Mouse (Mus musculus): Measurements from ENCODE around the gene Polr3e.
A peak's percentile ranks its signal among the peaks of the same experiment; 100 is the strongest.

The Polr3e gene

GRCm38 (mm10) chr7:120917592-120918461, at the start of gene Polr3e:
Gene Polr3e, plus strand, starts transcription at chr7:120917744.
- DNase-seq (ENCODE audit: low read depth, low spot score) = peak; percentile 98

GRCm38 (mm10) chr7:120869883-120870282, 47.7 kb upstream of the Polr3e start:
- DNase-seq (ENCODE audit: low read depth, low spot score) = no peak

GRCm38 (mm10) chr7:120870431-120871008, 47.0 kb upstream of the Polr3e start:
- DNase-seq (ENCODE audit: low read depth, low spot score) = no peak

DNA sequence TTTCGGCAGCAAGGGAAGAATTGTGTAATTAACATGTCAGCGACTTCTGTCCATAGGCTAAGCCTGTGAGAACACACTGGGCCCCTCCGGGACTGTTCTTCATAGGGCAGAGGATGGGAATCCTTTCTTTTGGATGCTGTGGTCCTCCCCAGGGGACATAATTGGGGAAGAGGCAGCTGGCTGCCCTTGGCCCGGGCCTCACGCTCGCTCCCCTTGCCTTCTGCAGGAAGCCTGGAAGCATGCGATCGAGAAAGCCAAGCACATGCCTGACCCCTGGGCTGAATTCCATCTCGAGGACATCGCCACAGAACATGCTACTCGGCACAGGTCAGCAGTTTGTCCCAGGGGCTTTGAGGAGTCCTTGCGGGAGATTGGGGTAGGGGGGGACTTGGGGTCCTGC, 44.5 kb upstream of the Polr3e start:
- DNase-seq (ENCODE audit: low read depth, low spot score) = no peak

DNA sequence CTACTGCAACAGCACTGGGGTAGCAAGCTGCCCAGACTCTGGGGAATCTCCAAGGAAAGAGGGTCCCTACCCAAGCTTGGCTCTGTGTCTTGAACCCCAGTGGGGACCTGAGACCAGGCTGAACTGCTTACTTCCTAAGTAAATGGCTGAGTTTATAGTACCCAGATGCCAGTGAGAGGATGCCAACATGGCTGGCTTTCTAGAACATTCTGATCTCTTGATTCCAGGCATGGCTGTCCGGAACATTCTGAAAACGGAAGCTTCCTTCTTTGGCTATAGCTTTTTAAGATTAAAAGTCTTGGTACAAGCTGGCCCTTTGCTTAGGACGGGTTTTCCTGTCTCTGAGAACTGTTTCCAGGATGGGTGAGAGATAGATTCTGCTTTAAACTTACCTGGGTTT, 43.5 kb upstream of the Polr3e start:
- no peak for DNase-seq (ENCODE audit: low read depth, low spot score)

- DNase-seq (ENCODE audit: low read depth, low spot score) = peak; percentile 82
Observed at GRCm38 (mm10) chr7:120874764-120875539, 42.6 kb upstream of the Polr3e start.

DNA sequence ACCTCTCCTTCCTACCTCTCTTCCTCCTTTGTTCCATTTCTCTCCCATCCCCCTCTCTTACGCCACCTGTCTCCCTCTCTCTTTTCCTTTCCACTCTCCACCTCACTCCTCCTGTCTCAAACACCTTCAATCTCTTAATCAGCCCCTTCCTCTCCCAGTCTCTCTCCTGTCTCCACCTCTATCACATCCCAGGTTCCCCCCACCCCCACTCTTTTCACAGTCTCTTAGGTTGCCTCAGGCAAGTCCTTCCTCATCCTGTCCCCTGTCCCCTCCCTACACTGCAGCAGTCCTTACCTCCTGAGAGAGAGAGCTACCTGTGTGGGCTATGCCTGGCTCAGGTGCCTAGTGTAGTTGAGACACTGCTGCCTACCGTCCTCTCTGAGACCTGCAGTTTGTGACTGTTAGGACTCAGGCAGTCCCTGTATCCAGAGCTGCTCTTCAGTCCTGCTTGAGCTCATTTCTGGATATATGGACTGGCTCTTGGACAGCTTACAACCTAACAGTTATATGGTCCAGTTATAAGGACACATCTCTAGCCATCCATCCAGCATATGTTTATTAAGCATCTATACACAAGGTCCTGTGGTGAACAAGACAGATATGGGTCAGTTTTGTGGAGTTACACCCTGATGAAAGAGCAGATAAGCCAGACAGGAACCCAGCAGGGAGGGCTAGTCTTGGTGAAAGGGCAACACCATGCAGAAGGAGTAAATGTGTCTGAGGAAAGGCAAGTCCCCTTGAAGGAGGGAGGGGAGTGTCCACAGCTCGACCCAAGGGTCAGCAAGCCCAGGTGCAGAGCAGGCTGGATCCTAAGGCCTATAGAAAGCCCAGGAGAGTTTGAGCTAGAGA, 41.8 kb upstream of the Polr3e start:
- DNase-seq (ENCODE audit: low read depth, low spot score) = no peak

GRCm38 (mm10) chr7:120878271-120878670, 39.3 kb upstream of the Polr3e start:
- no peak for DNase-seq (ENCODE audit: low read depth, low spot score)

- peak; percentile 66 for DNase-seq (ENCODE audit: low read depth, low spot score)
Observed at GRCm38 (mm10) chr7:120879972-120880371, 37.6 kb upstream of the Polr3e start.

GRCm38 (mm10) chr7:120880770-120881169, 36.8 kb upstream of the Polr3e start:
- no peak for DNase-seq (ENCODE audit: low read depth, low spot score)

DNA sequence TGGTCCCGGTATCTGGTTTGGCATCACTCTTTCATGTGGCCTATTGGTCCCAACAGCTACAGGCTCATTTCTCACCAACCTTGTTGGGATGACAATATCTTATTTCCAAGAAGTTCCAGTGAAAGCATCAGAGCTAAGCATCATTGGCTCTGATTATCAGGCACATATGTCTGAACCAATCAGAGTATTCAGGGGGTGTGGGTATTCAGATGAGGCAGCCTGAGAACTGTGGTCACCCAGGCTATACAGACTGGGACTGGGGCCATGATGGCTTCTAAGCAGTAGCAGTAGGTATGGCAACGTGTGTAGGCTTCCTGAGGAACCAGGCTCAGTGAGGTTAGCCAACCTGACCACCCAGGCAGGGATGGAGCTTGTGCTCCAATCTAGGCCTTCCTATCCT, 36.1 kb upstream of the Polr3e start:
- DNase-seq (ENCODE audit: low read depth, low spot score) = no peak

DNA sequence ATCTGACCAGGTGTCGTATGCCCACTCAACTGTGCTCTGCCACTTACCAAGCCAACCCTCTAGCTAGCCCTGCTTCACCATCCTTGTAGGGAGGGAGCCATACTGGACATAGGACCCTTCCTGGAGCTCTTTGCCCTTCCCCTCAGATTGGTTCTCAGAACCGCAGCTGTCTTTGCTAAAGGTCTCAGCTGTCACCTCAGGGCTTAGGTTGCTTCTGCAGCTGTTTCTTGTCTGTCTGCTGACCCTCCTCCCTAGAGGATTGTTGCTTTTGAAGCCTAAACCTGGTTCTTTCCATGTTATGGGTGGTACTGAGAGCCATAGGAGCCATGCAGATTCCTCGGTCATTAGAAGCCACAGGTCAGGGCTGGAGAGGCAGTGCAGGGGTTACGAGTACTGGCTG, 34.9 kb upstream of the Polr3e start:
- DNase-seq (ENCODE audit: low read depth, low spot score) = no peak

- DNase-seq (ENCODE audit: low read depth, low spot score) = no peak
Observed at GRCm38 (mm10) chr7:120883523-120884290, 33.8 kb upstream of the Polr3e start.

DNA sequence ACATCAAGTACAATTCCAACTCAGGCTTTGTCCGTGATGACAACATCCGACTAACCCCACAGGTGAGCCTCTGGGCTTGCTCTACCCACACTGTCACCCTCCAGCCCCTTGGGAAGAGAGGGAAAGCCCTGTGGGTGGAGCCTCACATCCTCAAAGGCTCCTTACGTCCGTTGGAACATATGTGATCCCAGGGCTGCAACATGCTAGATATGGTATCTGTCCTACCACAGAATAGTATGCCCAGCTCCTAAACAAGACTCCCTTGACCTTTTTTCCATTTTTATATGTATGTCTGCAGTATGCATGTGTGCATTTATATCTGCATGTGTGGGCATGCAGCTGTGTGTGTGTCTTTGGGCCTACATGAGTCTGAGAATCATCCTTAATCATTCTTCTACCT, 32.8 kb upstream of the Polr3e start:
- DNase-seq (ENCODE audit: low read depth, low spot score) = no peak

- DNase-seq (ENCODE audit: low read depth, low spot score) = no peak
Observed at GRCm38 (mm10) chr7:120893123-120893522, 24.4 kb upstream of the Polr3e start.

- DNase-seq (ENCODE audit: low read depth, low spot score) = no peak
Observed at GRCm38 (mm10) chr7:120897054-120897453, 20.5 kb upstream of the Polr3e start.

- no peak for DNase-seq (ENCODE audit: low read depth, low spot score)
Observed at GRCm38 (mm10) chr7:120897711-120898335, 19.7 kb upstream of the Polr3e start.

GRCm38 (mm10) chr7:120900191-120900590, 17.4 kb upstream of the Polr3e start:
- DNase-seq (ENCODE audit: low read depth, low spot score) = no peak

- DNase-seq (ENCODE audit: low read depth, low spot score) = no peak
Observed at GRCm38 (mm10) chr7:120901701-120902100, 15.8 kb upstream of the Polr3e start.

GRCm38 (mm10) chr7:120902931-120903330, 14.6 kb upstream of the Polr3e start:
- DNase-seq (ENCODE audit: low read depth, low spot score) = no peak

Measured in c-Kit-negative CD71-positive TER-119-positive erythroid progenitor cells, embryonic 14.5 days (primary cell).